Mouse (Mus musculus) heart, postnatal 0 days (tissue): ENCODE results near the gene Lce3a. TPM values are rescaled to one million over a fixed set of nuclear protein-coding genes. Genes with fewer than 3 reads are reported as not detected.

ENCODE experiments used
- ATAC-seq: fragments of 200-750 bp; cut with Nextera tagmentation; 2 replicates; pipeline ENCODE4 v1.8.0; 2017; ENCODE audit warnings: low read depth, moderate number of reproducible peaks, moderate library complexity; ENCODE audit not compliant: insufficient read depth
- DNase-seq: peaks from one replicate; pipeline ENCODE4 v3.0.0-alpha.2; 2016; ENCODE audit warnings: low spot score
- H3K27ac ChIP-seq: fragments of 300-500 bp; sonication (generic); 2 replicates; pipeline ENCODE4 v1.5.1; 2014; ENCODE audit warnings: low read depth, mild to moderate bottlenecking
- H3K27me3 ChIP-seq: fragments of 300-500 bp; sonication (generic); 2 replicates; pipeline ENCODE4 v1.6.1; 2014; ENCODE audit warnings: low read length, mixed read lengths; ENCODE audit not compliant: control insufficient read depth, insufficient read depth
- H3K36me3 ChIP-seq: fragments of 300-500 bp; sonication (generic); replicated peaks from 2 replicates; pipeline ENCODE4 v1.6.1; 2014; ENCODE audit warnings: low read length, mixed read lengths; ENCODE audit not compliant: control insufficient read depth, insufficient read depth
- H3K4me1 ChIP-seq: fragments of 300-500 bp; sonication (generic); 2 replicates; pipeline ENCODE4 v1.6.1; 2014; ENCODE audit warnings: antibody characterized with exemption; ENCODE audit not compliant: control insufficient read depth, insufficient read depth
- H3K4me2 ChIP-seq: fragments of 300-500 bp; sonication (generic); 2 replicates; pipeline ENCODE4 v1.6.1; 2014; ENCODE audit warnings: low read depth, mild to moderate bottlenecking, low read length, moderate library complexity
- H3K4me3 ChIP-seq: fragments of 300-500 bp; sonication (generic); 2 replicates; pipeline ENCODE4 v1.5.1; 2014; ENCODE audit warnings: low read depth, low read length
- H3K9ac ChIP-seq: fragments of 300-500 bp; sonication (generic); replicated peaks from 2 replicates; pipeline ENCODE4 v1.6.1; 2014; ENCODE audit warnings: low read depth, low read length, mixed read lengths
- H3K9me3 ChIP-seq: fragments of 300-500 bp; sonication (generic); replicated peaks from 2 replicates; pipeline ENCODE4 v1.6.1; 2016; ENCODE audit warnings: low read length; ENCODE audit not compliant: control insufficient read depth
- CTCF ChIP-seq: IDR thresholded peaks from 2 replicates; pipeline ENCODE4 v1.5.1; 2016; ENCODE audit warnings: antibody characterized with exemption, control low read depth, low read depth
- EP300 ChIP-seq: IDR thresholded peaks from 2 replicates; pipeline ENCODE4 v1.6.1; 2016; ENCODE audit warnings: antibody characterized with exemption, low read depth
- WGBS: fragments of 180-500 bp; shearing (Covaris S2); extraction: QIAGEN DNeasy Blood & Tissue Kit; methylation state at CpG from one replicate; pipeline ENCODE4 v1.1.7; 2014; 5-methylcytosine and 5-hydroxymethylcytosine counted together
- polyA plus RNA-seq: library from polyadenylated mRNA; unstranded; fragments of >200 nt; fragmentation: Nextera tagmentation; extraction: Ambion mirVana; gene quantifications from 2 replicates; pipeline ENCODE4 v1.2.1, GENCODE M21; 2015
- total RNA-seq: library from RNA; depleted of rRNA; stranded (reverse); fragments of >200 nt; gene quantifications from 2 replicates; pipeline ENCODE4 v1.2.3, GENCODE M21; 2014; ENCODE audit warnings: low replicate concordance; rRNA removed

The Lce3a gene
- total and polyA plus RNA-seq, 2 experiments from 2014 or later: not detected

DNA sequence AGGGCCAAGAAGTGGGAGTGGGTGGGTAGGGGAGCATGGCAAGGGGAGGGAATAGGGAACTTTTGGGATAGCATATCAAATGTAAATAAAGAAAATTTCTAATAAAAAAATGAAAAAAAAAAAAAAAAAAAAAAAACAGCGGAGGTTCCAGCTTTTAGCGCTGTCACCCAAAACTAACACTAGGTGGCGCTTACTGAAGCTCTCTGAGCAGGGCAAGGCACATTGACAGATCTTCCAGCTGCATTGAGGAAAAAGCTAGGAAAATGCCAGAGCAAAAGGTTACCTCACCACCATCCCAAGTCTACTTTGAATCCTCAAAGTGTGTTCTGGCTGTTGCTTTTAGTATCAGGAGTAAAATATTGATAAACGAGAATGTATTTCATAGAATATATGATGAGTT is 18.5 kb downstream of the Lce3a start:
- H3K9me3 ChIP-seq: no peaks in the 10 kb centered on the region
- H3K27ac ChIP-seq: no peak overlapping the region
- H3K9ac ChIP-seq: no peak overlapping the region
- H3K36me3 ChIP-seq: no peaks in the 10 kb centered on the region
- DNase-seq: no peak
- TF ChIP-seq EP300: no peak
- TF ChIP-seq CTCF: peak; percentile 58
- WGBS: 22% methylated on average over 4 of the region's 4 CpGs
- no peaks in the 10 kb centered on the region for H3K4me1 ChIP-seq
- H3K4me3 ChIP-seq: no peak overlapping the region
- H3K27me3 ChIP-seq: no peaks in the 10 kb centered on the region
- no peak overlapping the region for H3K4me2 ChIP-seq
- ATAC-seq: no peak

DNA sequence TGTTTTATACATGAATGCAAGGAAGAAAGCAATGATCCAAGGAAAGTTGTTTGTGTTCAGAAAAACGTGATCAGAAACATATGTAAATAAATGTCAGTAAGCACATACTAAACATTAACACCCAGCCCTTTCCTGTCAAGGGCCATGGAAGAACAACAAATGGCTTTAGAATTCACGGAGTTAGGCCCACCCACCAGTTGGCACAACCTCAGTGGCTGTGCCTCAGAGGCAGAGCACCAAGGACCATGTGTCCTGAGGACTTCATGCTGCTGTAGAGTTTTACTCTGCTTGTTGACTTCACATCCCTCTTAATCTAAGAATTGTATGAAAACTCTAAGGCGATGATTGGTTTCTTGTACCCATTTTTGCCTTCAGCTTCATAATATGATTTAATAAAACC is 20.8 kb downstream of the Lce3a start:
- H3K9ac ChIP-seq: no peak overlapping the region
- no peak overlapping the region for H3K4me2 ChIP-seq
- 36% methylated on average over 3 of the region's 3 CpGs for WGBS
- no peaks in the 10 kb centered on the region for H3K4me1 ChIP-seq
- no peak overlapping the region for H3K27ac ChIP-seq
- H3K36me3 ChIP-seq: no peaks in the 10 kb centered on the region
- DNase-seq (no peak), ATAC-seq (no peak)
- no peaks in the 10 kb centered on the region for H3K27me3 ChIP-seq
- no peak overlapping the region for H3K4me3 ChIP-seq
- TF ChIP-seq EP300: no peak
- TF ChIP-seq CTCF: no peak
- H3K9me3 ChIP-seq: no peaks in the 10 kb centered on the region

DNA sequence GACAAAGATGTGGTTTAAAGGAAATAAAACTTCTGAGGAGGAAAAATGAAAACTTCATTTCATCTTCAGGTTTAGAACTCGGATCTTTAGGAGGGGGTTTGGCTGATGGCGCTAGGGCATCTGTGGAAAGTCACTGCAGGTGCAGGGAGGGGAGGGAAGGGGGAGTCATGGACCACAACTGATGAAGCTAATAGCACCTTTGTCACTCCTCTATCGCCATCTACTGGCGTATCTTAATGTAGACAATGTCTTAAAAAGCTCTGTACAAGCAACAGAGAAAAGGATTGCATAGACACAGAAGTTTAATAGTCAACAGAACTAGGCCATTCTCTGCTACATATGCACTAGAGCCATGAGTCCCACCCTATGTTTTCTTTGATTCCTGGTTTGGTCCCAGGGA is 22.4 kb downstream of the Lce3a start:
- TF ChIP-seq EP300 (no peak), CTCF (peak; percentile 42)
- Histone ChIP-seq H3K4me3 (no peak overlapping the region), H3K27ac (no peak overlapping the region), H3K36me3 (no peaks in the 10 kb centered on the region), H3K27me3 (no peaks in the 10 kb centered on the region), H3K9me3 (no peaks in the 10 kb centered on the region), H3K4me1 (no peaks in the 10 kb centered on the region), H3K4me2 (no peak overlapping the region), H3K9ac (no peak overlapping the region)
- WGBS: 15% methylated on average over 4 of the region's 4 CpGs
- DNase-seq (peak; percentile 8), ATAC-seq (no peak)

DNA sequence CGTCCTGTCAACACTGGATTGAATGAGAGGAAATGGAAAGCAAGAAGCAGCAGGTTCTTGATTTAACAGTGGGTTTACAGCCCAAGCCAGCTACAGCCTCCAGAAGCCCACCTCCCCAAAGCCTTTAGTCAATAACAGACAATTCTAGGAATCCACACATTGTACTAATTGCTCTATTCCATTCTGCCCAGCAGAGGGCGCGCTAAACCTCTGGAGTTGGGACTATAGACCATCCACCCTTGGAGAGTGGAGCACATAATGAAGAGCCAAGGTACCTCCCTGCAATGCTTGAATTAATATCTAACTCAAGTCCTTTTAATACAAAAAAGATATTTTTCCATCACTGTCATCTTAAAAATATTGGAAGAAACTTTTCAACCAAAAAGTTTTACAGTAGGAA is 23.0 kb downstream of the Lce3a start:
- DNase-seq (no peak), ATAC-seq (no peak)
- Histone ChIP-seq H3K4me3 (no peak overlapping the region), H3K9ac (no peak overlapping the region), H3K4me1 (no peaks in the 10 kb centered on the region), H3K4me2 (no peak overlapping the region), H3K27ac (no peak overlapping the region), H3K27me3 (no peaks in the 10 kb centered on the region), H3K9me3 (no peaks in the 10 kb centered on the region), H3K36me3 (no peaks in the 10 kb centered on the region)
- 17% methylated on average over 3 of the region's 3 CpGs for whole genome bisulfite sequencing
- TF ChIP-seq CTCF (peak; percentile 50), EP300 (no peak)

DNA sequence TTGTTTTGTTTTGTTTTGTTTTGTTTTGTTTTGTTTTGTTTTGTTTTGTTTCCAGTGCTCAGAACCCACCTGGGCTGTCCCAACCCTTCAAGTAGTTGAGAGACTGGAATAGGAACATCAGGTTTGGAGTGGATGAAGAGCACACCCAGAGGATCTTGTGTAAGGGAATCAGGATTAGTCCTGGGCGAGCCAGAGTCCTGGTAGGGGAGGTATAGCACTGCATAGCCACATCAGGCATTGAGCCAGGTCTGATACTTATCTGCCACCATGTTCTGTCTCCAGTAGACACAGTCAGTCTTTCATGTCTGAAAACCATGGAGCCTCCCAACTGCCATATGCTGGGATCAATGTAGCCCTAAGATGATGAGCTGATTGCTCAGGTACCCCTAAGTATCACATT is 31.5 kb downstream of the Lce3a start:
- Histone ChIP-seq H3K27ac (no peak overlapping the region), H3K9ac (no peak overlapping the region), H3K4me2 (no peak overlapping the region), H3K4me3 (no peak overlapping the region), H3K27me3 (no peaks in the 10 kb centered on the region), H3K36me3 (no peaks in the 10 kb centered on the region), H3K4me1 (no peaks in the 10 kb centered on the region), H3K9me3 (no peaks in the 10 kb centered on the region)
- DNase-seq (no peak), ATAC-seq (no peak)
- TF ChIP-seq CTCF (no peak), EP300 (no peak)
- WGBS: 41% methylated on average over 1 of the region's 1 CpGs

DNA sequence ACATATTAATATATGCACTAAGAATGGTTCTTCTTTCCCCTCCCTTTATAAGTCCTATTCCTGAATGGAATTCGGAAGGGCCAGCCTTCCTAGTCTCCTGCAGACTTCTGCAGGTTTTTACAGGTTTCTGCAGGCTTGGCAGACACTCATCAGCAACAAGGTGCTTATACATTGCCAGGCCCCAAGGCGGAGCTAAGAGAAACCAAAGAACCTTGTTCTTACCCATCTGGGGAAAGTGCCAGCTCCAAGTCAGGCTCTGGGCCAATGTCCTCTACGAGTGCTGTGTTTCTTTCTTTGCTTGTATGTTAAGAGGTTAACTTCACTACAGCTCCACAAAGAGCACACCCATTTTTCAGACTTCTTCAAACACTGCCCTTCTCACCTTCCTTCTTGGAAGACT is 32.0 kb downstream of the Lce3a start:
- Histone ChIP-seq H3K4me2 (no peak overlapping the region), H3K4me3 (no peak overlapping the region), H3K4me1 (no peaks in the 10 kb centered on the region), H3K36me3 (no peaks in the 10 kb centered on the region), H3K27me3 (no peaks in the 10 kb centered on the region), H3K9me3 (no peaks in the 10 kb centered on the region), H3K27ac (no peak overlapping the region), H3K9ac (no peak overlapping the region)
- DNase-seq: no peak
- ATAC-seq: no peak
- WGBS: 48% methylated on average over 3 of the region's 3 CpGs
- no peak for TF ChIP-seq CTCF
- TF ChIP-seq EP300: no peak

Other genes with a start within 250 kb of the Lce3a start
- not detected in 2 replicates for gene Lce1c, start 247.0 kb downstream of the Lce3a start, total RNA-seq
- gene Lce1c, start 247.0 kb downstream of the Lce3a start, polyA plus RNA-seq: not detected in 2 replicates
- gene Lce1d, start 239.0 kb downstream of the Lce3a start, total RNA-seq: not detected in 2 replicates
- gene Lce1d, start 239.0 kb downstream of the Lce3a start, polyA plus RNA-seq: not detected in 2 replicates
- not detected in 2 replicates for gene Lce1e, start 217.2 kb downstream of the Lce3a start, total RNA-seq
- gene Lce1e, start 217.2 kb downstream of the Lce3a start, polyA plus RNA-seq: not detected in 2 replicates
- gene Lce1f, start 205.9 kb downstream of the Lce3a start, total RNA-seq: not detected in 2 replicates
- gene Lce1f, start 205.9 kb downstream of the Lce3a start, polyA plus RNA-seq: not detected in 2 replicates
- gene Gm38119, start 187.1 kb downstream of the Lce3a start, total RNA-seq: not detected in 2 replicates
- not detected in 2 replicates for gene Gm38119, start 187.1 kb downstream of the Lce3a start, polyA plus RNA-seq
- gene Lce1g, start 173.9 kb downstream of the Lce3a start, total RNA-seq: not detected in 2 replicates
- not detected in 2 replicates for gene Lce1g, start 173.9 kb downstream of the Lce3a start, polyA plus RNA-seq
- not detected in 2 replicates for gene Lce1h, start 161.2 kb downstream of the Lce3a start, total RNA-seq
- not detected in 2 replicates for gene Lce1h, start 161.2 kb downstream of the Lce3a start, polyA plus RNA-seq
- gene Lce1i, start 147.3 kb downstream of the Lce3a start, total RNA-seq: not detected in 2 replicates
- not detected in 2 replicates for gene Lce1i, start 147.3 kb downstream of the Lce3a start, polyA plus RNA-seq
- gene Lce1j, start 135.7 kb downstream of the Lce3a start, total RNA-seq: not detected in 2 replicates
- gene Lce1j, start 135.7 kb downstream of the Lce3a start, polyA plus RNA-seq: not detected in 2 replicates
- gene Lce1k, start 118.3 kb downstream of the Lce3a start, total RNA-seq: not detected in 2 replicates
- gene Lce1k, start 118.3 kb downstream of the Lce3a start, polyA plus RNA-seq: not detected in 2 replicates
- not detected in 2 replicates for gene Kprp, start 99.0 kb downstream of the Lce3a start, total RNA-seq
- not detected in 2 replicates for gene Kprp, start 99.0 kb downstream of the Lce3a start, polyA plus RNA-seq
- gene Lce1l, start 74.9 kb downstream of the Lce3a start, total RNA-seq: not detected in 2 replicates
- not detected in 2 replicates for gene Lce1l, start 74.9 kb downstream of the Lce3a start, polyA plus RNA-seq
- not detected in 2 replicates for gene 2310050C09Rik, start 56.0 kb downstream of the Lce3a start, total RNA-seq
- gene 2310050C09Rik, start 56.0 kb downstream of the Lce3a start, polyA plus RNA-seq: not detected in 2 replicates
- not detected in 2 replicates for gene Lce3b, start 6.7 kb upstream of the Lce3a start, total RNA-seq
- gene Lce3b, start 6.7 kb upstream of the Lce3a start, polyA plus RNA-seq: not detected in 2 replicates
- not detected in 2 replicates for gene Lce3c, start 18.3 kb upstream of the Lce3a start, total RNA-seq
- gene Lce3c, start 18.3 kb upstream of the Lce3a start, polyA plus RNA-seq: not detected in 2 replicates
- not detected in 2 replicates for gene Lce3d, start 31.2 kb upstream of the Lce3a start, total RNA-seq
- not detected in 2 replicates for gene Lce3d, start 31.2 kb upstream of the Lce3a start, polyA plus RNA-seq
- gene Lce3e, start 40.8 kb upstream of the Lce3a start, total RNA-seq: not detected in 2 replicates
- gene Lce3e, start 40.8 kb upstream of the Lce3a start, polyA plus RNA-seq: not detected in 2 replicates
- not detected in 2 replicates for gene Lce3f, start 66.0 kb upstream of the Lce3a start, total RNA-seq
- gene Lce3f, start 66.0 kb upstream of the Lce3a start, polyA plus RNA-seq: not detected in 2 replicates
- gene Crct1, start 89.5 kb upstream of the Lce3a start, total RNA-seq: not detected in 2 replicates
- not detected in 2 replicates for gene Crct1, start 89.5 kb upstream of the Lce3a start, polyA plus RNA-seq
- gene Lce1m, start 92.8 kb upstream of the Lce3a start, total RNA-seq: not detected in 2 replicates
- gene Lce1m, start 92.8 kb upstream of the Lce3a start, polyA plus RNA-seq: not detected in 2 replicates
- not detected in 2 replicates for gene Gm4858, start 142.6 kb upstream of the Lce3a start, total RNA-seq
- not detected in 2 replicates for gene Gm4858, start 142.6 kb upstream of the Lce3a start, polyA plus RNA-seq
- not detected in 2 replicates for gene Crnn, start 218.6 kb upstream of the Lce3a start, total RNA-seq
- gene Crnn, start 218.6 kb upstream of the Lce3a start, polyA plus RNA-seq: not detected in 2 replicates